Mouse (Mus musculus) right cerebral cortex, postnatal 25 days (tissue): ENCODE results near the gene Mafk.
A peak's percentile ranks its signal among the peaks of the same experiment; 100 is the strongest.
"Not testable (repeated sequence)": the region's sequence is repeated elsewhere in the genome, so short reads cannot be mapped to it uniquely, and the experiment has no call there.

Experiments used
- DNase-seq: peaks from one replicate; pipeline ENCODE4 v3.0.0; 2022

Mafk gene

DNA sequence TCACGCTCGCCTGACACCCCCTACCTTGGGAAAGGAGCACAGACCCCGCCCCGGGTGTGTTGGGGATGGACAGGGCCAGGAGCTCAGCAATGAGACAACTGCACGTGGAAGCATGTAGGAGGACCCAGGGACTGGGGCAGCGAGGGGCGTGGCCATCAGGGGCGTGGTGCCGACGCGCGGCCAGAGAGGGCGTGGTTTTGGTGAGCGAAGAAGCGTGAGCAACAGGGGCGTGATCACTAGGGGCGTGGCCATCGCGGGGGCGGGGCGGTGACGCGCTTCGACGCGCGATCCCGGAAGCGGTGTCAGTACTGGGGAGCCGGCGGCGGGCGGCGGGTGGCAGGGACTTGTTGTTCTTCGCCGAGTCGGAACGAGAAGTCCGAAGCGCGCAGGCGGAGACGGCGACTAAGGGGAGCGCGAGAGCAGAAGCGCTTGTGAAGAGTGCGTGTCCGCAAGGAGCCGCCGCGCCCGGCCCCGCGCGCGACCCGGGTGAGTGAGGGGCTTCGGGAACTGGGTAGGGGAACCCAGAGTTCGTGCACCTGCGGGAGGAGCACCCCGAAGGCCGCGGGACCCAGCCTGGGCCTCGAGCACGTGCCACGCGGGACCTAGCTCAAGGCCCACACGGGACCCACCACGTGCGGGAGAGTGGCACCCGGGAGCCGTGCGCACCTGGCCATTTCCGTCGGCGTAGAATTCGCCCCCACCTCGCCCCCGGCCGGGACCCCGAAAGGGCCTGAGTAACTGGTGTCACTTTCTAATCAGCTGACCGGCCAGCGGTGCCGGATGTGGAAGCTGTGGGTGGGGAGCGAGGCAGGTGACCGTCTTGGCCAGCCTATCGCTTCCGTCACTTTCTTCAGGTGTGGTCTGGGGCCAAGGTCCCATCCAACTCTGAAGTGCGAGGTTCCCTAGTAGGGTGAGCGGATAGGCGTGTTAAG is at the start of gene Mafk:
Gene Mafk, plus strand, starts transcription at position 287 of the 932 bp plus-strand sequence.
- peak; percentile 90 for DNase-seq

DNA sequence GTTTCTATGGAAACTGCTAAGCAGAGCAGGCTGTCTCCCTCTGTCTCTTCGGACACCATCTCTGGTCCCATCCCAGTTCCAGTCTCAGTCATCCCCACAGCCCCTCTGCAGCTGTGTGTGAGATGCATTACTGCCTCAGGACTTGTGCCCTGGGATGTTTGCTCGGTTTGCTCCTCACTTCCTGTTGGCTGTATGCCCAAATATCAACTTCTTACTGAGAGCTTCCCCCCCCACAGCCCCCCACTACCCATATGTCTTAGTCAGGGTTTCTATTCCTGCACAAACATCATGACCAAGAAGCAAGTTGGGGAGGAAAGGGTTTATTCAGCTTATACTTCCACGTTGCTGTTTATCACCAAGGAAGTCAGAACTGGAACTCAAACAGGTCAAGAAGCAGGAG is 48.7 kb upstream of the Mafk start:
- not testable (repeated sequence) for DNase-seq

GRCm38 (mm10) chr5:139745771-139746170 is 45.5 kb upstream of the Mafk start:
- no peak for DNase-seq

DNA sequence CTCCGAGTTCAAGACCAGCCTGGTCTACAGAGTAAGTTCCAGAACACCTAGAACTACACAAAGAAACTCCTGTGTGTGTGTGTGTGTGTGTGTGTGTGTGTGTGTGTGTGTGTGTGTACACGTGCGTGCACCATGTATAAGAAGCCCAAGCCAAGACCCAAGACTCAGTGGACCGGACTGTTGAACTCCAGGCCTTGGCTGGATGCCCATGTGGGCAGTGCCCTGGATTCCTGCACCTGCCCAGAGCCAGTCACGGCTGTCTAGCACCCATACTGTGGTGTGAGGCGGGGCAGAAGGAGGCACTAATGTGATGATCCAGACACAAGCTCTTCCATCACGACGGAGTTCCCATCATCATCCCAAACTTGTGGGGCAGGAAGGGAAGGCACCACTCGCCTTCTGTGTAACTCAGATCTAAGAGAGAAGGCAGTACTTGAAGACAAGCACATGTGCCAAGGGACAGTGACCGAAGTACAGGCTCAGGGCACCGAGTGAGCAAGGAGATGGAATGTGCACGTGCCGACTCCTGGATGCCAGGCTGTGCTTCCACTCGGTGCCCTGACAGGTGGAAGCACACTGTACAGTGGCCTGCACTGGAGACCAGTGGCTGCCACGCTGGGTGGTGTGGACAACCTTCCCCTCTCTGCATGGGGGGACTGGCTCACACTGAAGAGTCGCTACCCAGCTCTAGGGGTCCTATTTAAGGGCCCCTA is 41.7 kb upstream of the Mafk start:
- DNase-seq: no peak

GRCm38 (mm10) chr5:139750535-139750934 is 40.8 kb upstream of the Mafk start:
- DNase-seq: peak; percentile 42

DNA sequence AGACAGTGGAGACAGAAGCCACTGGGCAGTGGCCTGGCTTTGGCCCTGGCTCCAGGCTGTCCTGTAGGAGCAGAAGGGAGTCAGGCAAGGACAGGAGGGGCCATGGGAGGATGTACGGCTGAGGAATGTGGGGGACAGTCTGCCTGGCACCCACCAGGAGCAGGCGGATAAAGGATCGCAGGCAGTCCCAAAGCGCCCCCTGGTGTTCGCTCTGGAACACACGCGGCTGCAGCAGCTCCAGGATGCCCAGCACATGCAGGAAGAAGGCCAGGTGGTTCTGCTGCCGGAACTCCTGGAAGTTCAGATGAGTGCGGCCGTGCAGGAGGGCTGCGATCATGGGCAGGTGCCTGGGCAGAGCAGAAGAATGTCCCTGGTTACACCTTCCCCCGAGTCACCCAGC is 36.6 kb upstream of the Mafk start:
- peak; percentile 65 for DNase-seq

GRCm38 (mm10) chr5:139756135-139756534 is 35.2 kb upstream of the Mafk start:
- DNase-seq: no peak

GRCm38 (mm10) chr5:139756586-139756985 is 34.7 kb upstream of the Mafk start:
- no peak for DNase-seq

- DNase-seq: peak; percentile 74
These were observed 33.2 kb upstream of the Mafk start for GRCm38 (mm10) chr5:139758096-139758495.

DNA sequence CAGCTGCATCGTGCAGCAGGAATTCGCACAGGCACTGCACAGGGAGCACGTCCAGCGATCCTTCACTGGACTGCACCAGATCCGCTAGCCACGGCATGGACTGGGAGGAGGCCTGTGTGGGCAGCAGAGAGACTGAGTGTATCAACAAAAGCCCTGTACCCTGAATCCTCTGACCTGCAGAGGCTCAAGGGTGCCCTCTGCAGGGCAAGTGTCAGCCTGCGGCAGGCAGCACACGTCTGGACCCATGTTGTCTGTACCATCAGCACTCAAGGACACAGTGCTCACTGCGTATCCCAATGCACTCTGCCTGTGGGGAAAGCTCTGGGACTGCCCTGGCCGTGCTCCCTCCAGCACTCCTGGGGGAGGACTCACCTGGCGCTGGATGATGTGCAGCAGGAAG is 27.0 kb upstream of the Mafk start:
- no peak for DNase-seq

GRCm38 (mm10) chr5:139768216-139768615 is 23.1 kb upstream of the Mafk start:
- no peak for DNase-seq

- DNase-seq: peak; percentile 92
These were observed 15.9 kb upstream of the Mafk start, which contains the start of gene Ints1 for GRCm38 (mm10) chr5:139775216-139775926. TSS of gene Ints1 (minus strand) at chr5:139775674.

DNA sequence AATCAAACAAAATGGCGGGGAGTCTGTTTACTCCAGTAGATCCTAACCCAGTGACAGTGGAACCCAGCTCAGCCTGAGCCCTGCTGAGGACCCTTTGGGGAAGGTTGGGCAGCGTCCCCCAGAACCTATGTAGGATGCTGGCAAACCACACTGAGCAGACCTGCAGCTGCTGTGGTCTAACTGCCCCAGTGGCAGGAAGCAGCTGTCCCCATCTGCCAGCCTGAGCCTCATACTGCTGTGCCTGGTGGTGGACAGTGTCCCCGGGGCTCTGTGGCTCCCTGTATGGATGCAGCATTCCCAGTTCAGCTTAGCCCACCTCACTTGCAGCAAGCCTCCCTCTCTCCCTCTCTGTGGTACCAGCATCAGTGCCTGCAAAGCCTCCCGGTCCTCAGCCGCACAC is 14.3 kb upstream of the Mafk start:
- DNase-seq: no peak

- DNase-seq: no peak
These were observed 9.9 kb upstream of the Mafk start for GRCm38 (mm10) chr5:139781406-139781805.

GRCm38 (mm10) chr5:139789466-139789865 is 1.8 kb upstream of the Mafk start:
- DNase-seq: no peak

DNA sequence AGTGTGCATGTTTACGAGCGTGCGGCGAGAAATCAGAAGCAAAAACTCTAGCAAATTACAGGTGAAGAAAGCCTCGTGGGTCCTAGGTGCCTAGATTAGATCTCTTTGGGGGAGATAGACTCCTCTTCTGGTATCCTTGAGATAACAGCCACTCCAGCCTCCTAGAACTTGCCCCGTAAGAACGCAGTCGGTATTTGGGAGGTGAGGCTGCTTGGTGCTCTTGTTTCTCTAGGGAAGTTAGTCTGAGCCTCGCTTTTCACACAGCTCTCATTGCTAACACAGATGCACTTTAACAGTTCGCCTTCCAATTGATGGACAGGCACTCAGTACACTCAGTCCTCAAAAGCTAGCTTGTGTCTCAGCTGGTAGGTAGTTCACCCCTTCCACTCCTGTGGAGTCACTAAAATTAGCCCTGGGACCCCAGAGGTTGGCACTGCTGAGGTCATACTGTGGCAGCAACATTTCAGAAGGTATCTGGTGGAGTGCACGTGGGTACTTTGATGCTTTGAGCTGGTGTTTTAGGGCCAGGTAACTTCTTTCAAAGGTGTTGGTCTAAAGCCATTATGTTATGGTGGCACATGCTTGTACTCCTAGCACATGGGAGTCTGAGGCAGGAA is 954 bp downstream of the Mafk start:
- DNase-seq: no peak

DNA sequence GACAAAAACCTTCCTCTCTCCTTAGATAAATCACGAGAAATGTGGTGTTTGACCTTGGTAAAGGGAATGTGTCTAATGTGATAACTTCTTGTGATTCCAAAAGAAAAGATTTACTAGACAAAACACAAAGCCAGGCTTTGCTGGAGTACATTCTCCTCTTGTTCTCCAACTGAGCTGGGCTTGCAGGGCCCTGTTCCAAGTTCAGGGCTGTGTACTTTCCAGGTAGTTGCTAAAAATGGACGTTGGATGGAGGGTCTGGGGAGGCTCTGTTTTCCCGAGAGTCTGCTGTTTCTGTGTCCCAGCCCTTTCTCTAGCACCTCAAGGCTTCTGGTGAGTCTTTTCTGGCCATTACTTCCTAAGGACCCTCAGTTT is 1.6 kb downstream of the Mafk start:
- DNase-seq: no peak

DNA sequence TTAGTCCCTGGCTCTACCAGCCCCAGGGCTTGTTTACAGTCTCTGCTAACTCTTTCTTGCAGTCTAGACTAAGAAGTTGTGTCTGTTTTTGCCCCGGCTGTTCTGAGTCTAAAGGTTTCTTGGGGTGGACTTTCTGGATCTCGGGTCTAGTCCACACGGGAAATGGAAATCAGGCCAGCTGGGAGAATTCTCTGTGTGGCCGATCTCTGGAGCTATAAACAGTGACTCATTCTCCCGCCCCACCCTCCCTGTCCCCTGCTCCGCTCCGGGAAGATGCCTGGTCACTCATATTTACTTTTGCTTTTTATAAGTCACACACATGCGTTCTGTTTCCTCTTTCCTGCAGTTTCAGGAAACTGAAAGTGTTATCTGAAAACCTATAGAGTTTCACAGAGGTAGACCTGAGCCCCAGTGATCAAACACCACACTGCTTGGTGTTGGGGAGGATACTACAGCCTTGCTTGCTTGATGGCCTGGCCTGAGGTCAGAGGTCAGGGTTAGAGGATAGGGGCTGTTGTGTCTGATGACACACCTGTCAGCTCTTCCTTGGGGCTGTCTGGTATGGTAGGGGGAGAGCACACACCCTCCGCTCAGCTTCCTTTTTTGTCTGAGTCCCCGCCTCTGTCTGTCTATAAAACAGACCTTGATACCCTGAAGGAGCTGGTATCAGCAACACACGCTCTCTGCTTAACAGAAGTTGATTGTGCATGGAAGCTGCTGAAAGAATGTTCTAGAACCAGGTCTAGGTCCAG is 2.2 kb downstream of the Mafk start:
- DNase-seq: no peak

DNA sequence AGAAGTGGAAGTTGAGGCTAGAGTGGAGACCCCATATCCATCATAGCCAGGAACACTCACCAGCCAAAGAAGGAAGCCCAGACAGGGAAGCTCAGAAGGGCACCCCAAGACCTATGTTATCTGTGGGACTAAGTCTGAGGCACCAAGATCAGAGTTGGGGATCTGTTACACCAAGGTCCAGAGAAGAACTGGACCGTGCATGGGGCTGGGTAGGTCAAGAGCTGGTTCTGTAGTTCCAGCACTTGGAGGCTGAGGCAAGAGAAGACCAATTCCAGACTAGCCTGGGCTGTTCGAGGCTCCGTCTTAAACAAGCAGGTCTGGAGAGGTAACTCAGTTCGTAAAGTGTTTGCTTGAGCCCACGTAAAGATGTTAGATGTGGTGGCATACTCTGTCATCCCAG is 2.8 kb downstream of the Mafk start:
- DNase-seq: no peak

DNA sequence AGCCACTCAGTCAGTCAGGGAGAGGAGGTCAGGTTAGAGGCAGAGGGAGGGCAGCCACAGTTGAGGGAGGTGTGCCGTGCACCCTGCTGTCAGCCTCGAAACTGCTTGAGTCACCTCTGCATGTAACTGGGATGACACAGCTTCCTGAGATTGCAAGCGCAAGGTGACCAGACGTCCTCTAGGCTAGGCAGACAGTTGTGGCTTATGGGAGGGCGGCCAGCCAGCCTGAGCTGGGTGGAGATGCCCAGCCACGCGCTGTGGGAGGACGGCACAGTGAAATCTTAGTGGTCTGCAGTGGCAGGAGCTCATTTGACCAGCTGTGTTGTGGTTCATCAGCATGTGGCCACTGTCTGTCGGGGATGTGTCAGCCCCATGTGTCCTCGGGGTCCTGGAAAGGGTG is 3.6 kb downstream of the Mafk start:
- DNase-seq: no peak

DNA sequence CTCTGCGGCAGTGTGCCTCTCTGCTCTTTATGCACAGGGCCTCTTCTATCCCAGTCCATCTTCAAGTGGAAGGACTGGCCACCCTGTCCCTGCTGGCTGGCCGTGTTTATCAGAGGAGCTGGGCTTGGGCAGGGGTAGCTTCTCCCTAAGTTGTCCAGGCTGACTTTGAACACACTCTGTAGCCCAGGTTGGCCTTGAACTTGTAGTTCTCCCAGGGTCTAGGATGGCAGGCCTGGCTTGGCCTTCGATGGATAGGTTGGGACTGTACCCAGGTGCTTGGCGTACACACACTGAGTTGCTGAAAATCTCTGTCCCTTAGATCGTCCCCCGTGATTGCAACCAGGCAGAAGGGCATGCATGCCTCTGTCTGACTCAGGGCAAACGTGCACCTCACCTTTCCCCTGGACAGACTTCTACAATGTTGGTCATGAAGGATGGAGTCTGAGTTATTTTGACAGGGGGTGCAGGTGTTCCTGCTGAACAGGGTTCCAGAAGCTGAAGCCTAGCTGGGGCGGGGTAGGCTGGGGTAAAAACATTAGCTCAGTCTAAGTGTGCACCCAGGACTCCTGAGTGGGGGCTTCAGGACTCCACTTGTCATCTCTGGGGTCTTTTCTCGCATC is 4.8 kb downstream of the Mafk start:
- no peak for DNase-seq

- DNase-seq: peak; percentile 59
These were observed 5.6 kb downstream of the Mafk start for GRCm38 (mm10) chr5:139796900-139797299.
